Mouse (Mus musculus) midbrain, embryonic 14.5 days (tissue): Measurements from ENCODE around the gene Castor2. TPM values are rescaled to one million over a fixed set of nuclear protein-coding genes. Genes with fewer than 3 reads are reported as not detected.

Experiments
- ATAC-seq: fragments of 200-750 bp; cut with Nextera tagmentation; 2 replicates; pipeline ENCODE4 v1.8.0; 2017; ENCODE audit warnings: moderate number of reproducible peaks, moderate library complexity; ENCODE audit not compliant: low FRiP score, low TSS enrichment
- DNase-seq: peaks from one replicate; pipeline ENCODE4 v3.0.0-alpha.2; 2015
- H3K27ac ChIP-seq: fragments of 300-500 bp; sonication (generic); replicated peaks from 2 replicates; pipeline ENCODE4 v1.5.1; 2014; ENCODE audit warnings: mild to moderate bottlenecking, low read depth, low read length, moderate library complexity
- H3K27me3 ChIP-seq: fragments of 300-500 bp; sonication (generic); 2 replicates; pipeline ENCODE4 v1.6.1; 2014; ENCODE audit warnings: low read length, control low read depth, mixed read lengths; ENCODE audit not compliant: control insufficient read depth, insufficient read depth
- H3K36me3 ChIP-seq: fragments of 300-500 bp; sonication (generic); 2 replicates; pipeline ENCODE4 v1.6.1; 2014; ENCODE audit warnings: low read length, control low read depth; ENCODE audit not compliant: control insufficient read depth, insufficient read depth
- H3K4me1 ChIP-seq: fragments of 300-500 bp; sonication (generic); 2 replicates; pipeline ENCODE4 v1.6.1; 2014; ENCODE audit warnings: mild to moderate bottlenecking, antibody characterized with exemption, low read length, control low read depth; ENCODE audit not compliant: control insufficient read depth, insufficient read depth
- H3K4me2 ChIP-seq: fragments of 300-500 bp; sonication (generic); 2 replicates; pipeline ENCODE4 v1.6.1; 2014; ENCODE audit warnings: mild to moderate bottlenecking, low read length, moderate library complexity
- H3K4me3 ChIP-seq: fragments of 300-500 bp; sonication (generic); replicated peaks from 2 replicates; pipeline ENCODE4 v1.5.1; 2014; ENCODE audit warnings: low read depth, low read length
- H3K9ac ChIP-seq: fragments of 300-500 bp; sonication (generic); replicated peaks from 2 replicates; pipeline ENCODE4 v1.6.1; 2014; ENCODE audit warnings: mild to moderate bottlenecking, low read length, moderate library complexity
- H3K9me3 ChIP-seq: fragments of 300-500 bp; sonication (generic); 2 replicates; pipeline ENCODE4 v1.6.1; 2016; ENCODE audit warnings: low read length, control low read depth, mixed read lengths; ENCODE audit not compliant: control insufficient read depth
- WGBS: fragments of 180-500 bp; shearing (Covaris S2); extraction: QIAGEN DNeasy Blood & Tissue Kit; methylation state at CpG from one replicate; pipeline ENCODE4 v1.1.7; 2014; 5-methylcytosine and 5-hydroxymethylcytosine counted together
- polyA plus RNA-seq: library from polyadenylated mRNA; unstranded; fragments of >200 nt; fragmentation: Nextera tagmentation; extraction: Ambion mirVana; gene quantifications from 2 replicates; pipeline ENCODE4 v1.2.1, GENCODE M21; 2014

Castor2 gene
- polyA plus RNA-seq, 1 experiment from 2014 or later, result 31.7 TPM

DNA sequence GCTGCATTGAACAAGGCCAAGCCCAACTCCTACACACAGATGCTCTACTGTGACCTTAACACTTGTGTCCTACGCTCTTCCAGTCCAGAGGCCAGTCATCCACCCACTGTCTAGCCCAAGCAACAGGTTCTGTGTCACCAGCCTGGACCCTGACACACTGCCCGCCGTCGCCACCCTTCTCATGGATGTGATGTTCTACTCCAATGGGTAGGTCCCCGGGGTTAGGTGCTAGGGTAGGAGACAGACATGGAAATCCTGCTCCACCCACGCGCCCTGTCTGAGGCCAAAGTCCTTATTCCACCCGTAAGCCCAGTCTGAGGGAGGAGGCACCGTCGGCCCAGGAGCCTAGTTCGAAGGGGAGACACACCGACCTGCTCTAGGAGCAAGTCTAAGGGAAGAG, 36.5 kb downstream of the Castor2 start:
- no peaks in the 10 kb centered on the region for H3K9me3 ChIP-seq
- 97% methylated on average over 12 of the region's 12 CpGs for WGBS
- ATAC-seq, result no peak

DNA sequence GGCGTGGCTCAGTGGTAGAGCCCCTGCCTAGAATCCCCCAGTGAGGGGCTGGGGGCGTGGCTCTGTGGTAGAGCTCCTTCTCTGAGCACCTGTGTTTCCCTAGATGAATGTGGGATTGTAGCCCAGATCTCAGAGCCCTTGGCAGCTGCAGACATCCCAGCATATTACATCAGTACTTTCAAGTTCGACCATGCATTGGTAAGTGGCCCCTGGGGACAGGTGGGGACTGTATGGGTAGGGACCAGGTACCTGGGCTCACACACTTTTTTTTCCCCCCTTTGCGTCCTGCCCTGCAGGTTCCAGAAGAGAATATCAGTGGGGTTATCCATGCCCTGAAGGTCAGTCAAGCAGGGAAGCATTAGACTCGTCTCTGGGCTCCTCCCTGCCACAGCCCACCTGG, 38.4 kb downstream of the Castor2 start:
- Histone ChIP-seq H3K4me2 (no peak overlapping the region), H3K27ac (no peak overlapping the region), H3K4me3 (no peak overlapping the region), H3K4me1 (no peaks in the 10 kb centered on the region), H3K27me3 (no peaks in the 10 kb centered on the region), H3K9ac (no peak overlapping the region), H3K9me3 (no peaks in the 10 kb centered on the region), H3K36me3 (peaks cover 88% of the 10 kb centered on the region)
- 95% methylated on average over 5 of the region's 5 CpGs for WGBS
- ATAC-seq (no peak), DNase-seq (no peak)

More for the DNA sequence above, 36.5 kb downstream of the Castor2 start:
- no peak overlapping the region for H3K4me3 ChIP-seq
- H3K4me2 ChIP-seq, result no peak overlapping the region
- peaks cover 76% of the 10 kb centered on the region for H3K36me3 ChIP-seq
- no peak overlapping the region for H3K9ac ChIP-seq
- no peak overlapping the region for H3K27ac ChIP-seq
- DNase-seq, result no peak
- no peaks in the 10 kb centered on the region for H3K27me3 ChIP-seq
- H3K4me1 ChIP-seq, result peaks cover 11% of the 10 kb centered on the region

DNA sequence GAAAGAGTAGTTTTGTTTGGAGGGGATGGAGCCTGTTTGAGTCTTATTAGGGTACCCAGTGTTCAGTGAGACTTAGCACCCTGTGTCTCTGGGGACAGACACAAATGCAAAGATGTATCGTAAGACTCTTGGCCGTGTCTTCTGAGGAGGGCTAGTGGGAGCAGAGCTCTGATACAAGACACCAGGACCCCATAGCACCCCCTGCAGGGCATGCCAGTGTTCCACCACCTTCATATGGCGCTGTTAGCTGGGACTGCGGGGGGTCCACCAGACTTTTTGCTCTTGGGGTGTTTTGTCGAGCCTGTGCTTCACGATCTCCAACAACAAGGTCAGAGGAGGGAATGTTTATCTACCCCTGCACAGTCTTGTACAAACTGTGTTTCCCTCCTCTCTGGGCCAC, 39.9 kb downstream of the Castor2 start:
- Histone ChIP-seq H3K27ac (no peak overlapping the region), H3K27me3 (no peaks in the 10 kb centered on the region), H3K9me3 (no peaks in the 10 kb centered on the region), H3K4me2 (no peak overlapping the region), H3K4me1 (no peaks in the 10 kb centered on the region), H3K36me3 (peaks cover 94% of the 10 kb centered on the region), H3K9ac (no peak overlapping the region), H3K4me3 (no peak overlapping the region)
- ATAC-seq (no peak), DNase-seq (no peak)
- WGBS, result 95% methylated on average over 6 of the region's 6 CpGs

DNA sequence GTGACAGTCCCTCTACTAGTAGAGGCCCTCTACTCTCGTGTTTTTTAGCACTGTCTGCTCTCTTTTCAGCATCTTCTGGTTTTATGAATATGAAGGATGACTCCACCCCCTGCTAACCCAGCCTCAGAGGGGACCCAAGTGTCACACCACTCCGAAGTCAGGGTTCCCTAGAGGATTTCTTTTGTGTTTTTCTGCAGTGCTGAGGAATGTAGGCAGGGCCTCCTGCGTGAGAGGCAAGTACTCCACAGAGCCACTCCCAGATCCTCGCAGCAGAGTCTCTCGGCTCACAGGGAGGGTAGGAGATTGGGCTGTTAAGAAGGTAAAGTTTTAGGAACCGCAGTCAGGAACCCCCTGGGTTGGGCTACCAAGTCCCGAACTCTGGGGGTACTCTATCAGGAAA, 41.7 kb downstream of the Castor2 start:
- peaks cover 81% of the 10 kb centered on the region for H3K36me3 ChIP-seq
- no peaks in the 10 kb centered on the region for H3K9me3 ChIP-seq
- no peaks in the 10 kb centered on the region for H3K4me1 ChIP-seq
- WGBS, result 82% methylated on average over 7 of the region's 7 CpGs
- H3K9ac ChIP-seq, result no peak overlapping the region
- no peak overlapping the region for H3K4me2 ChIP-seq
- no peak for ATAC-seq
- no peak overlapping the region for H3K27ac ChIP-seq
- H3K27me3 ChIP-seq, result no peaks in the 10 kb centered on the region
- H3K4me3 ChIP-seq, result no peak overlapping the region
- DNase-seq, result no peak

DNA sequence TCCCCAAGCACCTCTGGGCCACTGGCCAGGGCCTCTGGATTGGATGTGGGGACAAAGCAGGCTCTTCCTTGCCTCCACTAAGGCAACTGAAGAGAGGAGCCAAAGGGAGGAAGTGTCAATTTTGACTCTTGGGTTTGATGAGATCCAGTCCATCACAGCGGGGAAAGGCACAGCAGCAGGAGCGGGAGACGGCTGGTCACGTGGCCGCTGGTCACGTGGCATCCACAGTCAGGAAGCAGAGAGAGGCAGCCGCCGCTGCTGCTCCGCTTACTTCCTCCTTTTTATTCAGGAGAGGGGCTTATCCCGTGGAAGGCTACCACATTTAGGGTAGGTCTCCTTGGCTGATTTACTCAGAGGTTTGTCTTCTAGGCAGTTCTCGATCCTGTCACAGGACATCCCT, 42.9 kb downstream of the Castor2 start:
- Histone ChIP-seq H3K9ac (no peak overlapping the region), H3K9me3 (no peaks in the 10 kb centered on the region), H3K27ac (no peak overlapping the region), H3K4me3 (no peak overlapping the region), H3K27me3 (no peaks in the 10 kb centered on the region), H3K36me3 (peaks cover 70% of the 10 kb centered on the region), H3K4me1 (no peaks in the 10 kb centered on the region), H3K4me2 (no peak overlapping the region)
- WGBS, result 85% methylated on average over 11 of the region's 11 CpGs
- DNase-seq (no peak), ATAC-seq (no peak)

DNA sequence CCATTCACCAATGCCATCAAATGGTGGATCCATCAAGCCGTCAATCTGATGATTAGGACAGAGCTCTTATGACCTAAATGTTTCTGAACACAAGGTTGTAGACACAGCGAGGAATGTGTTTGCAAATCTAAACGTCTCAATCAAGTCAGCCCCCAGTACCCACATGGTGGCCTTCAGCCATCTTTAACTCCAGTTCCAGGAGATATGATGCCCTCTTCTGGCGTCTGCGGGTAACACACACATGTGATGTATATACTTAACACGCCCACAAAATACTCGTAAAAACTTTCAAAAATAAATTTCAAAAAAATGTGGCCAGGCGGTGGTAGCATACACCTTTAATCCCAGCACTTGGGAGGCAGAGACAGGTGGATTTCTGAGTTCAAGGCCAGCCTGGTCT, 45.5 kb downstream of the Castor2 start:
- no peak for ATAC-seq
- H3K36me3 ChIP-seq, result peaks cover 63% of the 10 kb centered on the region
- WGBS, result 96% methylated on average over 8 of the region's 8 CpGs
- H3K4me3 ChIP-seq, result no peak overlapping the region
- no peaks in the 10 kb centered on the region for H3K4me1 ChIP-seq
- H3K9me3 ChIP-seq, result no peaks in the 10 kb centered on the region
- no peak overlapping the region for H3K4me2 ChIP-seq
- no peak overlapping the region for H3K9ac ChIP-seq
- DNase-seq, result no peak
- no peaks in the 10 kb centered on the region for H3K27me3 ChIP-seq
- H3K27ac ChIP-seq, result no peak overlapping the region

DNA sequence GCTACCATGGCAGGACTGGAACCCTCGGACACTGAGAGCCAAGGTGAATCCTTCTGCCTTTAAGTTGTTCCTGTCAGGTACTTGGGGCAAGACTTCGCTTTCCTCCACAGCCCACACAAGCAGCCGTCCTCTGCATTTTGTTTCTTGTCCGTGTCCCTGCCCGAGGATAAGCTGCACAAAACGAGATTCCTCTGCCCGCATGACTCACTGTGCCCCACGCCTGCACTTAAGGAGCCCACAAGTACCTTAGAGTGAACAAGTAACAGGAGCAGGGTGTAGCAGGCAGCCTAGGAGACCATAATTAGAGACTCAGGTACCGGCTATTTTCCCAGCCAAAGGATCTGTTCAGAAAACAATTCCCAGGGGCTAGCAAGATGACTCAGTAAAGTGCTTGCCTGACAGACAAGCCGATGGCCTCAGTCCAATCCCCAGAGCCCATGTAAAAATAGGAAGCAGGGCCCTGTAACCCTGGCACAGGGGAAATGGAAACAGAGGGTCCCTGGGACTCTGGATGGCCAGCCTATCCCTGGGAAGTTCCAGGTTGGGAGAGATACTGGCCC, 47.8 kb downstream of the Castor2 start:
- H3K4me3 ChIP-seq, result no peak overlapping the region
- WGBS, result 90% methylated on average over 10 of the region's 10 CpGs
- H3K9me3 ChIP-seq, result no peaks in the 10 kb centered on the region
- H3K36me3 ChIP-seq, result peaks cover 51% of the 10 kb centered on the region
- H3K4me2 ChIP-seq, result no peak overlapping the region
- H3K4me1 ChIP-seq, result no peaks in the 10 kb centered on the region
- H3K27me3 ChIP-seq, result no peaks in the 10 kb centered on the region
- ATAC-seq (no peak), DNase-seq (no peak)
- no peak overlapping the region for H3K27ac ChIP-seq
- no peak overlapping the region for H3K9ac ChIP-seq

DNA sequence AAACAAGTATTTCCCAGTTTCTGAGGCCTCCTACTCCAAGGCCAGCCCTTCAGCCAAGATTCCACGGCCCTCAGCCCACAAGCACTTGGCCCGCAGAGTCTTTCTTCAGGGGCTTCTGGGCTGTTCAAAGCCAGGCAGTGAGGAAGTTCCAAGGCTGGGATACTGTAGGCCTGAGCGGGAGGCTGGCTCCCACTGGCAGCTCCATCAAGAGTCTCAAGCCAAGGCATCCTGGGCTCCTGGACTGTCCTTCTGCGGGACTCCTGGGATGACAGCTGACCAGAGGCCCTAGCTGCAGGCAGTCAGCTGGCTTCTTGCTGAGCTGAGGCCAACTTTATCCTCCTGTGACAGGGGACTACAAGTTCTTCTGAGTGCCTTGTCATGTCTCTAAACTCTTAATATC, 48.6 kb downstream of the Castor2 start:
- DNase-seq, result no peak
- Histone ChIP-seq H3K4me2 (no peak overlapping the region), H3K27me3 (no peaks in the 10 kb centered on the region), H3K9ac (no peak overlapping the region), H3K36me3 (peaks cover 46% of the 10 kb centered on the region), H3K4me1 (no peaks in the 10 kb centered on the region), H3K4me3 (no peak overlapping the region), H3K27ac (no peak overlapping the region), H3K9me3 (no peaks in the 10 kb centered on the region)
- ATAC-seq, result no peak
- WGBS, result 95% methylated on average over 4 of the region's 4 CpGs

DNA sequence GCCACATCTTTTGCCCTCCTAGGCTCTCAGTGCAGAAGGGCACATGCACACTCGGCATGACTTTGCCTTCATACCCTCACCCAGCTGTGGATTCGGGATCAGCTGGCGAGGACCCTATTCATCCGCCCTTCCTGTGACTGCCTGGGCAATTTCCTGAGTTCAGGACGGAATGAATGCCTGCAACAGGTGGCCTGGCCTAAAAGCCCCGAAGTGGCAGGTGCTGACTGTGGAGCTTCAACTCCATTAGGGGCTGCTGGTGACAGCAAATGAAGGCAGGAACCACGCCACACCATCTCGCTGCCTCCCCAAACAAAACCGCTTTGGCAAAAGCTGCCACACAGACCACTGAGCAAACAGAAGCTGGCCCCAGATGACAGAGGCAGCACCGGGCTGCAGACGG, 52.4 kb downstream of the Castor2 start:
- Histone ChIP-seq H3K4me1 (no peaks in the 10 kb centered on the region), H3K4me3 (no peak overlapping the region), H3K36me3 (peaks cover 48% of the 10 kb centered on the region), H3K9me3 (no peaks in the 10 kb centered on the region), H3K4me2 (no peak overlapping the region), H3K27me3 (no peaks in the 10 kb centered on the region), H3K27ac (no peak overlapping the region), H3K9ac (no peak overlapping the region)
- ATAC-seq (no peak), DNase-seq (no peak)
- WGBS, result 95% methylated on average over 11 of the region's 11 CpGs
